Mouse (Mus musculus): ENCODE measurements around the gene Ppp2r5c. TPM values are rescaled to one million over a fixed set of nuclear protein-coding genes. Genes with fewer than 3 reads are reported as not detected.

The Ppp2r5c gene
- polyA plus RNA-seq, 1 experiment from 2014 or later = 143 TPM

DNA sequence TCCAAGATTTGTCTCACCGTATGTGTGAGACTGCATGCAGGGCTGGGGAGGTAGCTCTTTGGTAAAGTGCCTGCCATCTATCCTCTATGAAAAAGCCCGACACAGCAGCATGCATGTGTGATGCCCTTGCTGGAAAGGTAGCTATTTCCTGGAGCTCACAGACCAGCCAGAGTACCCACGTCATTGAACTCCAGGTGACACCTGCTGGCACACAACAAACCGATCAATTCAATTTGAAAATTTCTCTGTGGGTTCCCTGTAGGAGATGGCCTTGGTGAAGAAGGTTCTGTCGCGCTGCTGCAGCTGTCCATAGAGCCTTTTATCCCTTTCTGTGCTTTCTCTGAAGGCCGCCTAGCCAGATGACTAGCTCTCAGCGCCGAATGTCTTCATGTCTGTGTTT lies 92.9 kb downstream of the Ppp2r5c start:
- Histone ChIP-seq H3K27me3 (replicated peaks; ENCODE audit: control insufficient read depth, insufficient read depth, low read length) (no peaks in the 10 kb centered on the region), H3K9me3 (ENCODE audit: control insufficient read depth) (no peaks in the 10 kb centered on the region), H3K36me3 (ENCODE audit: control insufficient read depth, insufficient read depth) (peaks cover 4% of the 10 kb centered on the region; the same call in 1 of the 2 replicates), H3K4me3 (ENCODE audit: low read depth, low read length) (no peak overlapping the region), H3K4me2 (replicated peaks; ENCODE audit: low read depth) (no peak overlapping the region), H3K27ac (ENCODE audit: low read depth, low read length) (no peak overlapping the region), H3K9ac (ENCODE audit: low read depth, low read length) (no peak overlapping the region), H3K4me1 (replicated peaks; ENCODE audit: control insufficient read depth, insufficient read depth, low read length) (no peaks in the 10 kb centered on the region)
- WGBS = 80% methylated on average over 9 of the region's 9 CpGs
- ATAC-seq = no peak
- TF ChIP-seq CTCF (IDR thresholded peaks at IDR 0.05; ENCODE audit: low read depth) = 0 out of 2 replicates have a peak, but pooled peaks have one; percentile 21

DNA sequence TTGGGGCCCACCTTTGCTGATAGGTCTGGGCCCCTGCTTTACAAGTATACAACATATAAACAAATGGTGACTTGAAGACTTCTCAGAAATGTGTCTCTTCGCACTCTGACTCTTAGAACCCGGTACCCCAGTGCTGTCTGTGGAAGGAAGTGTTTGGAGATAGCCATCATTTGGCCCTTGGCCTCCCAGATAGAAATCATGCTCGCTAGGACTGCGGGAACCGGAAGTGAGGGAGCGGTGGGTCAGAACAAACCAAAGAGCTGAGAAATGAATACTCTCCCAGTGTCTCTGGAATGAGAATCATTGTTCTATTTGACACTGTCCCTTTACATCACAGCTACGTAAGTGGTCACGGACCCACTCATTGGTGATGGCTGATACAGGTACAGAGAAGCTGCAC lies 93.4 kb downstream of the Ppp2r5c start:
- Histone ChIP-seq H3K9me3 (ENCODE audit: control insufficient read depth) (no peaks in the 10 kb centered on the region), H3K9ac (ENCODE audit: low read depth, low read length) (no peak overlapping the region), H3K4me2 (replicated peaks; ENCODE audit: low read depth) (no peak overlapping the region), H3K4me1 (replicated peaks; ENCODE audit: control insufficient read depth, insufficient read depth, low read length) (no peaks in the 10 kb centered on the region), H3K36me3 (ENCODE audit: control insufficient read depth, insufficient read depth) (peaks cover 4% of the 10 kb centered on the region; the same call in 1 of the 2 replicates), H3K27me3 (replicated peaks; ENCODE audit: control insufficient read depth, insufficient read depth, low read length) (no peaks in the 10 kb centered on the region), H3K4me3 (ENCODE audit: low read depth, low read length) (no peak overlapping the region), H3K27ac (ENCODE audit: low read depth, low read length) (no peak overlapping the region)
- WGBS = 90% methylated on average over 8 of the region's 8 CpGs
- no peak for TF ChIP-seq CTCF (IDR thresholded peaks at IDR 0.05; ENCODE audit: low read depth)
- ATAC-seq = no peak

DNA sequence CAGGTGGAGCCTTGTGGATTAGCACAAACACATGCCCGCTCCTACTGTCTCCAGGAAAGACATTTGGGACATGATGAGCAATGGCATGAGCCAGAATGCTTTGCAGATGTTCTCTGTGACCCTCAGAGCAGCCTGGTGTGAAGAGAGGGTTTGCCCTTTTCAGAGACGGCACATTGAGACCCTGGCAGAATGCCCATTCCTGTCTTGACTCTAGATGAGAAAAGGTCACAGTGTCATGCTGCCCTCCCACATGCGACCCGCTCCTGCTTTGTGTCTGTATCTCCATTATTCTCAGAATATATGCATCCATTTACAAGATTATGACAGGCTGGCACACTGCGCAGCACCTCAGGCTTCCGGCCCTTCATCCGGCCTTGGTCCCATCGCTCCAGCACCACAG lies 94.1 kb downstream of the Ppp2r5c start:
- H3K9ac ChIP-seq (ENCODE audit: low read depth, low read length) = no peak overlapping the region
- no peaks in the 10 kb centered on the region for H3K4me1 ChIP-seq (replicated peaks; ENCODE audit: control insufficient read depth, insufficient read depth, low read length)
- H3K27me3 ChIP-seq (replicated peaks; ENCODE audit: control insufficient read depth, insufficient read depth, low read length) = no peaks in the 10 kb centered on the region
- peaks cover 10% of the 10 kb centered on the region for H3K36me3 ChIP-seq (ENCODE audit: control insufficient read depth, insufficient read depth)
- WGBS = 87% methylated on average over 8 of the region's 8 CpGs
- H3K4me3 ChIP-seq (ENCODE audit: low read depth, low read length) = no peak overlapping the region
- ATAC-seq = no peak
- H3K4me2 ChIP-seq (replicated peaks; ENCODE audit: low read depth) = no peak overlapping the region
- H3K27ac ChIP-seq (ENCODE audit: low read depth, low read length) = no peak overlapping the region
- H3K9me3 ChIP-seq (ENCODE audit: control insufficient read depth) = no peaks in the 10 kb centered on the region
- no peak for TF ChIP-seq CTCF (IDR thresholded peaks at IDR 0.05; ENCODE audit: low read depth)

DNA sequence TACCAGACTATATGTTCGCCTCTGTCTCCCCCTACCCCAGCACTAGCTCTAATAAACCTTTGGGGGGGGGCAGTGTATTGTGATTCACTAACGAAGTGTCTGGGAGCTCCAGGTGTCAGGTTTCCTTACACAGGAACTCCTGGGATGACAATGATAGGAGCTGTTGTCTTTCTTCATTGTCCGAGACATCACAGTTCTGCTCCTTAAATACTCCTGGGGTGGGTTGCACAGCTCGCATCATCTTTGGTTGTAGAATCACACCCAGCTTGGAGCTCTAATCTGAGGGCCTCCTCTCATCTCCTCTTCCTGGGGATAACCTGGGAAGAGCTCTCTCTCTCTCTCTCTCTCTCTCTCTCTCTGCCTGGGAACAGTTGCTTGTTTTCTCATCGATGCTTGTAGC lies 94.6 kb downstream of the Ppp2r5c start:
- Histone ChIP-seq H3K27me3 (replicated peaks; ENCODE audit: control insufficient read depth, insufficient read depth, low read length) (no peaks in the 10 kb centered on the region), H3K9ac (ENCODE audit: low read depth, low read length) (no peak overlapping the region), H3K4me1 (replicated peaks; ENCODE audit: control insufficient read depth, insufficient read depth, low read length) (no peaks in the 10 kb centered on the region), H3K4me2 (replicated peaks; ENCODE audit: low read depth) (no peak overlapping the region), H3K36me3 (ENCODE audit: control insufficient read depth, insufficient read depth) (peaks cover 16% of the 10 kb centered on the region), H3K27ac (ENCODE audit: low read depth, low read length) (no peak overlapping the region), H3K9me3 (ENCODE audit: control insufficient read depth) (no peaks in the 10 kb centered on the region), H3K4me3 (ENCODE audit: low read depth, low read length) (no peak overlapping the region)
- no peak for TF ChIP-seq CTCF (IDR thresholded peaks at IDR 0.05; ENCODE audit: low read depth)
- ATAC-seq = no peak
- 90% methylated on average over 5 of the region's 5 CpGs for WGBS

DNA sequence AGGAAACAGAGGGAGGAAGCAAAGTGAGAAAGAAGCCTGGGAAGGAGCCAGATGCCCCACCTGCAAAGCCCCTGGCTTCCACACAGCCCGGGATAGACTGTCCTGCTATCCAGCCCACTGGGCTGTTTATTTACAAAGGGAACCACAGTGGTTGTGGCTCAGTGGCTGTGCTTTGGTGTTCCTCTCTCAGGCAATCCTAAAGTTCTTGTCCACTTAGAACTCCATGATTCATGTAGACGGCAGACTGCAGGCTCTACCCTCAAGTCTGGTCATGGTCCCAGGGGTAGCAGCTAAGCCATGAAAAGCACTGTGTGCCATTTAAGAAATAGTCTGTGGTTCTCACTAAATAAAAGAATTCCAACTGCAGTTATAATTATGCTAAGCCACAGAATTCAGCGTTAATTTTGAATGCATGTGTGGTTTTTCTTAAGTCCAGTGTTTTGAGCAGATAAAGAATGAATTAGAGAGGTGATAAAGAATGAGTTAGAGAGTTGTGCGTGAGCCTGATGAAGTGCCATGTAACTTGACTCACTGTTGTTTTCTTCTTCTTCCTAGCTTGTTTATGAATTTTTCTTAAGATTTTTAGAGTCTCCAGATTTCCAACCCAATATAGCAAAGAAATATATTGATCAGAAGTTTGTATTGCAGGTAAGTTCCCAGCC lies 98.3 kb downstream of the Ppp2r5c start:
- no peak for ATAC-seq
- Histone ChIP-seq H3K9ac (ENCODE audit: low read depth, low read length) (no peak overlapping the region), H3K27ac (ENCODE audit: low read depth, low read length) (no peak overlapping the region), H3K4me1 (replicated peaks; ENCODE audit: control insufficient read depth, insufficient read depth, low read length) (no peaks in the 10 kb centered on the region), H3K27me3 (replicated peaks; ENCODE audit: control insufficient read depth, insufficient read depth, low read length) (no peaks in the 10 kb centered on the region), H3K4me2 (replicated peaks; ENCODE audit: low read depth) (no peak overlapping the region), H3K9me3 (ENCODE audit: control insufficient read depth) (no peaks in the 10 kb centered on the region), H3K36me3 (ENCODE audit: control insufficient read depth, insufficient read depth) (peaks cover 47% of the 10 kb centered on the region), H3K4me3 (ENCODE audit: low read depth, low read length) (no peak overlapping the region)
- no peak for TF ChIP-seq CTCF (IDR thresholded peaks at IDR 0.05; ENCODE audit: low read depth)
- WGBS = 80% methylated on average over 4 of the region's 4 CpGs

DNA sequence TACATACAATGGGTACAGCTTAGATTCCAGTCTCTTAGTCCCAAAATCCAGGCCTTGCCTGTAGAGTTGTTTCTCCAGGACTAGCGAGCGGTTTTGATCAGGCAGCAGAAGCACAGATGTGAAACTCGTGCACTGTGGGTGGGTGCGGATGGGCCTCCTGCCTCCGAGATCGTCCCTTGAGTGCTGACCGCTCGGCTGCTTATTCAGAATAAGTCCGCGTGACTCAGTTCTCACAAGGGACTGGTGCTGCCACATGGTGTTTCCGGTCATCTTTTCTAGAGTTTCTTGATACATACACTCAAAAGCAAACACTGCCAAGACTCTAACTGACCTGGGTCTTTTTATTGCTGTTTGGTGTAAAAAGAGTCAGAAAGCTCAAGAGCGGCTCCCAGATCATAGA lies 100.7 kb downstream of the Ppp2r5c start:
- Histone ChIP-seq H3K9me3 (ENCODE audit: control insufficient read depth) (no peaks in the 10 kb centered on the region), H3K9ac (ENCODE audit: low read depth, low read length) (no peak overlapping the region), H3K27me3 (replicated peaks; ENCODE audit: control insufficient read depth, insufficient read depth, low read length) (no peaks in the 10 kb centered on the region), H3K4me2 (replicated peaks; ENCODE audit: low read depth) (no peak overlapping the region), H3K36me3 (ENCODE audit: control insufficient read depth, insufficient read depth) (peaks cover 59% of the 10 kb centered on the region), H3K27ac (ENCODE audit: low read depth, low read length) (no peak overlapping the region), H3K4me3 (ENCODE audit: low read depth, low read length) (no peak overlapping the region), H3K4me1 (replicated peaks; ENCODE audit: control insufficient read depth, insufficient read depth, low read length) (no peaks in the 10 kb centered on the region)
- WGBS = 96% methylated on average over 12 of the region's 12 CpGs
- ATAC-seq = no peak
- no peak for TF ChIP-seq CTCF (IDR thresholded peaks at IDR 0.05; ENCODE audit: low read depth)

Measured in intestine, postnatal 0 days (tissue).